ENCODE assay signal across 8 mouse cellular contexts in genomic region chr9:106789363-106789762, GRCm38 (mm10). TPM values are rescaled to one million over a fixed set of nuclear protein-coding genes. Genes with fewer than 3 reads are reported as not detected.
DNase-seq lines count a peak whose midpoint lies in the region; ATAC-seq and TF ChIP-seq lines count a peak whose summit lies in the region.

No protein-coding gene starts in this region.

- peaks cover 16% of the 10 kb centered on the region for H3K4me1 ChIP-seq in liver, adult 2 months (ENCODE audit: control insufficient read depth, insufficient read depth, low read length)
- H3K4me1 ChIP-seq in embryonic fibroblast, embryonic 13.5 days (ENCODE audit: control insufficient read depth, insufficient read depth, low read length), result no peaks in the 10 kb centered on the region; the same call in 1 of the 2 replicates
- H3K4me1 ChIP-seq in limb, embryonic 12.5 days (replicated peaks), result peaks cover 9% of the 10 kb centered on the region; the same call in 1 of the 2 replicates
- peaks cover 23% of the 10 kb centered on the region for H3K4me1 ChIP-seq in neural tube, embryonic 13.5 days (replicated peaks)

- no peaks in the 10 kb centered on the region for H3K27me3 ChIP-seq in liver, adult 2 months (ENCODE audit: control insufficient read depth, insufficient read depth, low read length)
- H3K27me3 ChIP-seq in limb, embryonic 12.5 days, result peaks cover 5% of the 10 kb centered on the region; the same call in 1 of the 2 replicates
- 0 out of 2 replicates have a peak, but pooled peaks cover 4% of the 10 kb centered on the region for H3K27me3 ChIP-seq in neural tube, embryonic 13.5 days

- TF ChIP-seq POLR2A in liver, adult 2 months (IDR thresholded peaks at IDR 0.05; ENCODE audit: extremely low read depth, insufficient read depth, low read length), result no peak
- no peak for TF ChIP-seq POLR2A in embryonic fibroblast, embryonic 13.5 days (IDR thresholded peaks at IDR 0.05; ENCODE audit: low read depth, low read length)

- H3K79me2 ChIP-seq in liver, adult 2 months (ENCODE audit: control insufficient read depth, insufficient read depth, low read length), result peaks cover 24% of the 10 kb centered on the region; the same call in 1 of the 2 replicates

- peak; percentile 72 for DNase-seq in liver, adult 2 months (ENCODE audit: extremely low read depth, low read depth, low spot score)
- no peak for DNase-seq in liver
- no peak for DNase-seq in urinary bladder, postnatal 10 days (ENCODE audit: low spot score)
- no peak for DNase-seq in gastrocnemius, postnatal 4 days (ENCODE audit: low spot score in 2 of 2)
- DNase-seq in urinary bladder, postnatal 25 days (ENCODE audit: low spot score), result no peak

- peak overlapping the region; percentile 89 for H3K27ac ChIP-seq in liver, adult 2 months (replicated peaks; ENCODE audit: insufficient read depth, low read depth, low read length)
- no peak overlapping the region for H3K27ac ChIP-seq in embryonic fibroblast, embryonic 13.5 days (ENCODE audit: insufficient read depth, low read length)
- no peak overlapping the region for H3K27ac ChIP-seq in limb, embryonic 12.5 days
- H3K27ac ChIP-seq in neural tube, embryonic 13.5 days (replicated peaks), result no peak overlapping the region

- H3K9ac ChIP-seq in liver, adult 2 months (ENCODE audit: low read depth, low read length), result peak overlapping the region; percentile 78
- H3K9ac ChIP-seq in limb, embryonic 12.5 days (replicated peaks), result peak overlapping the region; percentile 98; the same call in 1 of the 2 replicates
- H3K9ac ChIP-seq in neural tube, embryonic 13.5 days, result peak overlapping the region; percentile 99

- TF ChIP-seq CTCF in liver, adult 2 months (IDR thresholded peaks at IDR 0.05; ENCODE audit: low read depth, low read length), result no peak
- TF ChIP-seq CTCF in embryonic fibroblast, embryonic 13.5 days (IDR thresholded peaks at IDR 0.05; ENCODE audit: borderline replicate concordance, insufficient read depth, low read length), result no peak

- 2% methylated on average over 10 of the region's 10 CpGs for WGBS in liver, adult 2 months
- WGBS in limb, embryonic 12.5 days, result 23% methylated on average over 10 of the region's 10 CpGs
- WGBS in neural tube, embryonic 13.5 days, result 20% methylated on average over 10 of the region's 10 CpGs

- H3K36me3 ChIP-seq in liver, adult 2 months (ENCODE audit: control insufficient read depth, insufficient read depth, low read length), result no peaks in the 10 kb centered on the region
- no peaks in the 10 kb centered on the region for H3K36me3 ChIP-seq in limb, embryonic 12.5 days
- H3K36me3 ChIP-seq in neural tube, embryonic 13.5 days, result no peaks in the 10 kb centered on the region

- no peaks in the 10 kb centered on the region for H3K9me3 ChIP-seq in limb, embryonic 12.5 days
- no peaks in the 10 kb centered on the region for H3K9me3 ChIP-seq in neural tube, embryonic 13.5 days

- H3K4me2 ChIP-seq in limb, embryonic 12.5 days, result peak overlapping the region; percentile 87
- H3K4me2 ChIP-seq in neural tube, embryonic 13.5 days, result peak overlapping the region; percentile 81

- ATAC-seq in limb, embryonic 12.5 days (ENCODE audit: insufficient number of reproducible peaks, insufficient read depth, low FRiP score, low TSS enrichment, low read depth), result no peak
- 0 out of 2 replicates have a peak, but pooled peaks have one; percentile 19 for ATAC-seq in neural tube, embryonic 13.5 days (ENCODE audit: low read depth)

- peak overlapping the region; percentile 95 for H3K4me3 ChIP-seq in liver, adult 2 months (ENCODE audit: insufficient read depth, low read depth, low read length)
- H3K4me3 ChIP-seq in embryonic fibroblast, embryonic 13.5 days (ENCODE audit: insufficient read depth, low read length), result peak overlapping the region; percentile 97
- peak overlapping the region; percentile 99 for H3K4me3 ChIP-seq in limb, embryonic 12.5 days (replicated peaks)
- peak overlapping the region; percentile 98 for H3K4me3 ChIP-seq in neural tube, embryonic 13.5 days

RNA-seq across cellular contexts. Expression of gene Rad54l2, which starts 0.4 kb away (rescaled TPM):
- 8.1 and 8.9 TPM in 2 replicates for total RNA-seq in liver, adult 2 months (2014; rRNA removed)
- 16.4 and 21.5 TPM in 2 replicates for polyA plus RNA-seq in liver, adult 2 months (2012; rRNA removed)
- 17.7 and 18.5 TPM in 2 replicates for polyA plus RNA-seq in embryonic fibroblast, embryonic 13.5 days (2011; ENCODE audit: insufficient read length, low read depth, missing spikeins)
- polyA plus RNA-seq in limb, embryonic 12.5 days (2016; fragmentation: Nextera tagmentation; extraction: Ambion mirVana), result 10.8 and 12.2 TPM in 2 replicates
- 6.2 and 7.2 TPM in 2 replicates for polyA plus RNA-seq in neural tube, embryonic 13.5 days (2015; fragmentation: Nextera tagmentation; extraction: Ambion mirVana)
- 10 to 100 TPM; 13.6 to 15.0 TPM for total RNA-seq in gastrocnemius, postnatal 4 days (2021)

RNA-seq across cellular contexts. Expression of gene Dcaf1, which starts 32.3 kb away (rescaled TPM):
- total RNA-seq in liver, adult 2 months (2014; rRNA removed), result 14.2 and 14.9 TPM in 2 replicates
- polyA plus RNA-seq in liver, adult 2 months (2012; rRNA removed), result 7.7 and 12.0 TPM in 2 replicates
- 25.4 and 28.9 TPM in 2 replicates for polyA plus RNA-seq in embryonic fibroblast, embryonic 13.5 days (2011; ENCODE audit: insufficient read length, low read depth, missing spikeins)
- polyA plus RNA-seq in limb, embryonic 12.5 days (2016; fragmentation: Nextera tagmentation; extraction: Ambion mirVana), result 22.3 and 24.9 TPM in 2 replicates
- 19.0 and 20.8 TPM in 2 replicates for polyA plus RNA-seq in neural tube, embryonic 13.5 days (2015; fragmentation: Nextera tagmentation; extraction: Ambion mirVana)
- total RNA-seq in gastrocnemius, postnatal 4 days (2021), result 10 to 100 TPM; 16.9 to 22.7 TPM
